Mouse (Mus musculus) megakaryocyte, embryonic 14.5 days (primary cell): ENCODE data around the gene Wipf1.

Experiments
- FLI1 ChIP-seq: IDR thresholded peaks from 2 replicates; pipeline ENCODE4 v1.6.1; 2012; ENCODE audit warnings: low read length, inconsistent platforms, mixed read lengths
- GATA1 ChIP-seq: IDR thresholded peaks from 3 replicates; pipeline ENCODE4 v1.6.1; 2012; ENCODE audit warnings: mixed read lengths, low read length, inconsistent platforms, borderline replicate concordance

- TF ChIP-seq FLI1 (no peak), GATA1 (no peak)
Observed at GRCm38 (mm10) chr2:73427293-73427692, 102.2 kb downstream of the Wipf1 start.
